Mouse (Mus musculus): ENCODE results near the gene Slfn3.

- no peak for TF ChIP-seq POLR2A (IDR thresholded peaks at IDR 0.05; ENCODE audit: low read depth, low read length)
- TF ChIP-seq CTCF (IDR thresholded peaks at IDR 0.05; ENCODE audit: extremely low read depth, insufficient read length, insufficient replicate concordance, low read depth, low read length): no peak
Measured at GRCm38 (mm10) chr11:83224217-83224616, 33.1 kb downstream of the Slfn3 start.

Measured in small intestine, adult 2 months (tissue).